Mouse (Mus musculus): ENCODE data around the gene Cachd1. TPM values are rescaled to one million over a fixed set of nuclear protein-coding genes. Genes with fewer than 3 reads are reported as not detected.

Cachd1 gene
- polyA plus RNA-seq, 1 experiment from 2014 or later, result 12.1 TPM

GRCm38 (mm10) chr4:100801443-100801786, 24.9 kb downstream of the Cachd1 start:
- Histone ChIP-seq H3K4me2 (no peak overlapping the region), H3K9me3 (ENCODE audit: control insufficient read depth, low read length) (no peaks in the 10 kb centered on the region), H3K27ac (ENCODE audit: low read depth, low read length) (no peak overlapping the region), H3K9ac (ENCODE audit: low read depth, low read length) (no peak overlapping the region), H3K36me3 (ENCODE audit: control insufficient read depth, insufficient read depth, low read length) (no peaks in the 10 kb centered on the region), H3K4me3 (ENCODE audit: low read depth, low read length) (no peak overlapping the region), H3K4me1 (replicated peaks; ENCODE audit: control insufficient read depth, insufficient read depth, low read length) (no peaks in the 10 kb centered on the region), H3K27me3 (replicated peaks; ENCODE audit: control insufficient read depth, insufficient read depth, low read length) (no peaks in the 10 kb centered on the region)
- WGBS, result 80% methylated on average over 3 of the region's 3 CpGs
- no peak for ATAC-seq (replicated peaks; ENCODE audit: low FRiP score)
- no peak for DNase-seq (ENCODE audit: low spot score)

DNA sequence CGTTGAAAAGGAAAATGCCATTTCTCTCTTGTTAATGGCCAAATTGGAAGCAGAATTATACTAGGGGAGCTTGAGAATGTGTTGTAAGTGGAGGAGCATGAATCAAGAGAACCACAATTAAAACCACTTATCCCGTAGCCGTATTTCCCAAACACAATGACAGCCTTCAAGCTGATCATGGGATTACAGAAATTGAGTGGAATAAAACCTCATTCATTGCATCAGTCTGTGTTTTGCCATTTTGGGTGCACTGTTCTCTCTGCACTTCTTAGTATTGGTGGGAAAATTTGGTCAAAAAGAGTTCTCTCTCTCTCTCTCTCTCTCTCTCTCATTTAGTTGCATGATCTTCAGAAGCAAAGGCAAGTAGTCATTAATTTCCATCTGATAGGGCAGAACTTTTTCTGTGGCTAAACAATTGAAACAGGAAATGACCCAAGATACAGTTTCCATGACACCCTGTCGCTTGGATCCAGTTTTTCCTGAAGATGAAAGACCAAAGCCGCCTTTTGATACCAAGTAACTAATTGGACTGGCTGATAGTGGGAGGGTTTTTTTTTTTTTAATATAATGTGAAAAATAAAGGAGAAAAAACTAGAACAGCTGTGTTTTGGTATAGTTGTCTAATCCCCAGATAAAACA, 34.7 kb downstream of the Cachd1 start:
- no peaks in the 10 kb centered on the region for H3K9me3 ChIP-seq (ENCODE audit: control insufficient read depth, low read length)
- ATAC-seq (replicated peaks; ENCODE audit: low FRiP score) (no peak), DNase-seq (ENCODE audit: low spot score) (no peak)
- no peak overlapping the region for H3K4me3 ChIP-seq (ENCODE audit: low read depth, low read length)
- no peaks in the 10 kb centered on the region for H3K36me3 ChIP-seq (ENCODE audit: control insufficient read depth, insufficient read depth, low read length)
- H3K4me1 ChIP-seq (replicated peaks; ENCODE audit: control insufficient read depth, insufficient read depth, low read length), result no peaks in the 10 kb centered on the region
- no peak overlapping the region for H3K9ac ChIP-seq (ENCODE audit: low read depth, low read length)
- no peak overlapping the region for H3K4me2 ChIP-seq
- H3K27ac ChIP-seq (ENCODE audit: low read depth, low read length), result no peak overlapping the region
- no peaks in the 10 kb centered on the region for H3K27me3 ChIP-seq (replicated peaks; ENCODE audit: control insufficient read depth, insufficient read depth, low read length)
- 42% methylated on average over 5 of the region's 5 CpGs for WGBS

DNA sequence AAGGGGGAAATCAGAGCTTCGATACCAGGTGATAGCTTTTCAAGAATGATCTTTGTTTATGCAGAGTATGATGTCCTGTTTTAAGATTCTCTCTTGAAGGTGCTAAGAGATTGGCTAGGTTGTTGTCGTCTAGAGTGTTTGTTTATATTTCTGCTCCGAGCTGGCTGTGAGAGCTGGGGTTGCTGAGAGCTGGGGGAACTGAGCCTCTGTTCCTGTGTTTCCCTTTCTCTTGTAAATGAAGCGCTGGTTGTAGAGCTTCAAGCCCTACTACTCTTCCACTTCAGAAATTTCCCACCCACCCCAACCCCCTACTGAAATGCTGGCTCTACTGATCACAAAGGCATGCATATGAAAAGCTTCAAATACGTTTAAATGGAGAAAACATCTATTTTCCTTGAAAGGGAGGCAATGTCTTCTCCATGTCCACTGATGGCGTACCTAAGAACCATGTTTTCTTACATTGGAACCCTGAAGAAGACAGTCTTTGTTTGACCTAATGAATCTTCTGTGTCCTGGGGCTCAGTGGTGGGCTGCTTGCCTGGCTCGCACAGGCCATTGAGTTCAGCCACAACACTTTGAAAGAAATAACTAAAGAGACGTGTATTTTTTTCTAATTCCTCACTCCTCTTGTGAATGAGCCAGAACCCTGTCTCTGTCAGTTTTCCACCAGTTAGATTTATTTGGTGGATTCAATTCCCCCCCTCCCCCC, 35.5 kb downstream of the Cachd1 start:
- no peak for DNase-seq (ENCODE audit: low spot score)
- Histone ChIP-seq H3K4me1 (replicated peaks; ENCODE audit: control insufficient read depth, insufficient read depth, low read length) (no peaks in the 10 kb centered on the region), H3K27me3 (replicated peaks; ENCODE audit: control insufficient read depth, insufficient read depth, low read length) (no peaks in the 10 kb centered on the region), H3K4me2 (peak overlapping the region; percentile 8; the same call in 1 of the 2 replicates), H3K9me3 (ENCODE audit: control insufficient read depth, low read length) (no peaks in the 10 kb centered on the region), H3K36me3 (ENCODE audit: control insufficient read depth, insufficient read depth, low read length) (no peaks in the 10 kb centered on the region), H3K9ac (ENCODE audit: low read depth, low read length) (no peak overlapping the region), H3K27ac (ENCODE audit: low read depth, low read length) (no peak overlapping the region), H3K4me3 (ENCODE audit: low read depth, low read length) (no peak overlapping the region)
- 47% methylated on average over 8 of the region's 8 CpGs for WGBS
- no peak for ATAC-seq (replicated peaks; ENCODE audit: low FRiP score)

DNA sequence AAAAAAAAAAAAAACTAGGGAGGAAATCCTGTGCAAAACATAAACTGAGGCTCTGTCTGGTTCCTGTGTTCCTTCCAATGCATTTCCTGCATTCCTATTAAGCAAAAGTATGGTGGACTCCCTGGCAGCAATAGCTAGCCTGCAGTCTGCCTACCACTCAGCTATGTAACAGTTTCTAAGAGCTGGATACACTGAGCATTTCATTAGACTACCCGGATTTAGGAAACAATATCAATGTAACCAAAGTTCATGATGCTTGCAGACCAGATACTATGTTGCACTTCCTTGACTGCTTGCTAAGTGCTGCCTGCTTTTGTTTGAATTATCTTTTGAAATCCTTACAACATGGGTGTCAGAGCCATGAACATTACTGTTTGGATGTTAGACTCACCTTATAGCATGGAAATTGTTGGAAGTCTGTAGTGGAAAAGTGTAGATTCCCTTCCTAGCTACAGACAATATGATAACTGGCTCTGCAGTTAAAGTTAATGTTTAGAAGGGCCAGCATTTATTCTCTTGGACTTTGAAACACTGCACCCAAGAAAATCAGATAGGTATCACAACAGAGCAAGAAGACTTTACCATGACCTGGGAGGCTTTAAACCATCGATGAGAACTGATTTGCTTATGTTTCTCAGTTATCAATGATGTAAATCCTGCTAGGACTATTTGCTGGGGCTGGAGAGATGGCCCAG, 37.4 kb downstream of the Cachd1 start:
- ATAC-seq (replicated peaks; ENCODE audit: low FRiP score), result no peak

GRCm38 (mm10) chr4:100819238-100819637, 42.8 kb downstream of the Cachd1 start:
- no peaks in the 10 kb centered on the region for H3K27me3 ChIP-seq (replicated peaks; ENCODE audit: control insufficient read depth, insufficient read depth, low read length)
- no peak overlapping the region for H3K9ac ChIP-seq (ENCODE audit: low read depth, low read length)
- 89% methylated on average over 3 of the region's 3 CpGs for WGBS
- no peaks in the 10 kb centered on the region for H3K9me3 ChIP-seq (ENCODE audit: control insufficient read depth, low read length)
- H3K4me2 ChIP-seq, result no peak overlapping the region
- H3K36me3 ChIP-seq (ENCODE audit: control insufficient read depth, insufficient read depth, low read length), result no peaks in the 10 kb centered on the region
- no peak overlapping the region for H3K27ac ChIP-seq (ENCODE audit: low read depth, low read length)
- H3K4me1 ChIP-seq (replicated peaks; ENCODE audit: control insufficient read depth, insufficient read depth, low read length), result no peaks in the 10 kb centered on the region; the same call in 1 of the 2 replicates
- no peak for ATAC-seq (replicated peaks; ENCODE audit: low FRiP score)
- H3K4me3 ChIP-seq (ENCODE audit: low read depth, low read length), result no peak overlapping the region
- no peak for DNase-seq (ENCODE audit: low spot score)

More for the DNA sequence above, 37.4 kb downstream of the Cachd1 start:
- DNase-seq (ENCODE audit: low spot score), result no peak
- no peak overlapping the region for H3K9ac ChIP-seq (ENCODE audit: low read depth, low read length)
- H3K27ac ChIP-seq (ENCODE audit: low read depth, low read length), result no peak overlapping the region
- no peak overlapping the region for H3K4me2 ChIP-seq
- H3K9me3 ChIP-seq (ENCODE audit: control insufficient read depth, low read length), result no peaks in the 10 kb centered on the region
- no peaks in the 10 kb centered on the region for H3K27me3 ChIP-seq (replicated peaks; ENCODE audit: control insufficient read depth, insufficient read depth, low read length)
- H3K4me1 ChIP-seq (replicated peaks; ENCODE audit: control insufficient read depth, insufficient read depth, low read length), result no peaks in the 10 kb centered on the region
- no peaks in the 10 kb centered on the region for H3K36me3 ChIP-seq (ENCODE audit: control insufficient read depth, insufficient read depth, low read length)
- WGBS, result 75% methylated on average over 2 of the region's 2 CpGs
- H3K4me3 ChIP-seq (ENCODE audit: low read depth, low read length), result no peak overlapping the region

- Histone ChIP-seq H3K36me3 (ENCODE audit: control insufficient read depth, insufficient read depth, low read length) (no peaks in the 10 kb centered on the region), H3K4me2 (no peak overlapping the region), H3K4me3 (ENCODE audit: low read depth, low read length) (no peak overlapping the region), H3K9ac (ENCODE audit: low read depth, low read length) (no peak overlapping the region), H3K4me1 (replicated peaks; ENCODE audit: control insufficient read depth, insufficient read depth, low read length) (no peaks in the 10 kb centered on the region; the same call in 1 of the 2 replicates), H3K27me3 (replicated peaks; ENCODE audit: control insufficient read depth, insufficient read depth, low read length) (no peaks in the 10 kb centered on the region), H3K9me3 (ENCODE audit: control insufficient read depth, low read length) (no peaks in the 10 kb centered on the region), H3K27ac (ENCODE audit: low read depth, low read length) (no peak overlapping the region)
- ATAC-seq (replicated peaks; ENCODE audit: low FRiP score) (no peak), DNase-seq (ENCODE audit: low spot score) (no peak)
- WGBS, result 88% methylated on average over 7 of the region's 7 CpGs
These were observed 46.1 kb downstream of the Cachd1 start for GRCm38 (mm10) chr4:100822526-100822925.

DNA sequence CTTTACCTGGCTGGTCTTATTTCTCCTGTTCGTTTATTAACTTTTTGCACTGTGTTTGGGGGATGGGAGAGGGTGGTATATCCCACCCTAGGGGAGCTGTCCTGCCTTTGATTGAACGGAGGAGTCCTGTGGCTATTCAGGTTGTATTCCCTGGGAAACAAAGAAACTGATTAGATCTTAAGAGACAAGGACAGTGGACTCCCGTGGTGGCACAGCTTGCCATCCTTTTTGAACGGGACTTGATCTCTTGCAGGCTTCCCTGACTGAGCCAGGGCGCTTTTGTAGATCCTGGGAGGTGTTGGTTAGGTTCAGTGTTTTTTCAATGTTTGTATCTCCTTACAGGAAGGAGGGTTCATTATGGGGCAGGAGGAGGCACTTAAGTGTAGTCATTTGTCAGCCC, 50.9 kb downstream of the Cachd1 start:
- 25% methylated on average over 5 of the region's 5 CpGs for WGBS
- Histone ChIP-seq H3K27me3 (replicated peaks; ENCODE audit: control insufficient read depth, insufficient read depth, low read length) (no peaks in the 10 kb centered on the region), H3K4me1 (replicated peaks; ENCODE audit: control insufficient read depth, insufficient read depth, low read length) (peaks cover 6% of the 10 kb centered on the region; the same call in 1 of the 2 replicates), H3K27ac (ENCODE audit: low read depth, low read length) (no peak overlapping the region), H3K4me3 (ENCODE audit: low read depth, low read length) (no peak overlapping the region), H3K4me2 (no peak overlapping the region), H3K9me3 (ENCODE audit: control insufficient read depth, low read length) (no peaks in the 10 kb centered on the region), H3K36me3 (ENCODE audit: control insufficient read depth, insufficient read depth, low read length) (no peaks in the 10 kb centered on the region), H3K9ac (ENCODE audit: low read depth, low read length) (no peak overlapping the region)
- no peak for DNase-seq (ENCODE audit: low spot score)
- ATAC-seq (replicated peaks; ENCODE audit: low FRiP score), result no peak

DNA sequence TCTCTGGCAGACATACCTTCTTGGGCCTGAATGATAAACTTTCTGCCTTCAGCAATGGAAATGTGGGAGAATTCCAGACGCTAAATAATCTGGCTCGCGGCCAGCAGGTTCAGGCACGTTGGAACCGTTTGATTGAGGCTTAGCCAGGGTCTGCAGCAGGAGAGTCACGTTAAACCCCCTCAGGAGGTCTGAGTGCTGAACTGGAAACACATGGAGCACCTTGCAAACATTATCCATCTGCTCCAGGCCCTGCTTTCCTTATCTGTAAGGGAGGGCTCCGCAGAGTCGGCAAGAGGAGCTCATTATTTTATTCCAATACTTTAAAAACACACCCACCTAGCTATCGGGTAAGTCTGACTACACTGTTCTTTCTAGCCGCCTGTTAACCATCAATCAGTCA, 52.3 kb downstream of the Cachd1 start:
- Histone ChIP-seq H3K27me3 (replicated peaks; ENCODE audit: control insufficient read depth, insufficient read depth, low read length) (no peaks in the 10 kb centered on the region), H3K27ac (ENCODE audit: low read depth, low read length) (no peak overlapping the region), H3K9me3 (ENCODE audit: control insufficient read depth, low read length) (no peaks in the 10 kb centered on the region), H3K4me2 (no peak overlapping the region), H3K4me1 (replicated peaks; ENCODE audit: control insufficient read depth, insufficient read depth, low read length) (peaks cover 6% of the 10 kb centered on the region; the same call in 1 of the 2 replicates), H3K4me3 (ENCODE audit: low read depth, low read length) (no peak overlapping the region), H3K36me3 (ENCODE audit: control insufficient read depth, insufficient read depth, low read length) (no peaks in the 10 kb centered on the region), H3K9ac (ENCODE audit: low read depth, low read length) (no peak overlapping the region)
- DNase-seq (ENCODE audit: low spot score) (no peak), ATAC-seq (replicated peaks; ENCODE audit: low FRiP score) (no peak)
- 23% methylated on average over 10 of the region's 10 CpGs for WGBS
